Mouse (Mus musculus): ENCODE measurements around the gene Tifa. TPM values are rescaled to one million over a fixed set of nuclear protein-coding genes. Genes with fewer than 3 reads are reported as not detected.

Tifa gene
- polyA plus RNA-seq (2011; ENCODE audit: insufficient read depth, insufficient read length, low read depth, missing spikeins) = 0.54 TPM in 1 of 2 replicates, not detected in the other

GRCm38 (mm10) chr3:127789500-127790191 is at the start of gene Tifa:
TSS of gene Tifa (plus strand) at chr3:127789805.
- H3K36me3 ChIP-seq (ENCODE audit: control insufficient read depth, insufficient read depth, low read length, poor library complexity, severe bottlenecking) = no peaks in the 10 kb centered on the region
- H3K9me3 ChIP-seq (replicated peaks; ENCODE audit: control insufficient read depth, insufficient read depth, low read length, poor library complexity, severe bottlenecking) = 0 out of 2 replicates have a peak, but pooled peaks cover 2% of the 10 kb centered on the region
- no peak within 1 kb of the TSS for H3K27ac ChIP-seq (ENCODE audit: insufficient read depth, low read length)
- H3K4me3 ChIP-seq (ENCODE audit: low read depth, low read length) = peak within 1 kb of the TSS; percentile 72
- H3K27me3 ChIP-seq (ENCODE audit: control insufficient read depth, insufficient read depth, low read length, poor library complexity, severe bottlenecking) = peaks cover 21% of the 10 kb centered on the region
- peak within 1 kb of the TSS; percentile 18 for H3K9ac ChIP-seq (ENCODE audit: low read depth, poor library complexity, severe bottlenecking)
- TF ChIP-seq POLR2A (IDR thresholded peaks at IDR 0.05; ENCODE audit: insufficient read depth, low read length) (no peak), EP300 (IDR thresholded peaks at IDR 0.05; ENCODE audit: insufficient read depth, low read depth, low read length) (no peak), CTCF (IDR thresholded peaks at IDR 0.05; ENCODE audit: low read depth, low read length) (no peak)
- H3K4me1 ChIP-seq (ENCODE audit: control insufficient read depth, insufficient read depth, low read length) = no peaks in the 10 kb centered on the region

DNA sequence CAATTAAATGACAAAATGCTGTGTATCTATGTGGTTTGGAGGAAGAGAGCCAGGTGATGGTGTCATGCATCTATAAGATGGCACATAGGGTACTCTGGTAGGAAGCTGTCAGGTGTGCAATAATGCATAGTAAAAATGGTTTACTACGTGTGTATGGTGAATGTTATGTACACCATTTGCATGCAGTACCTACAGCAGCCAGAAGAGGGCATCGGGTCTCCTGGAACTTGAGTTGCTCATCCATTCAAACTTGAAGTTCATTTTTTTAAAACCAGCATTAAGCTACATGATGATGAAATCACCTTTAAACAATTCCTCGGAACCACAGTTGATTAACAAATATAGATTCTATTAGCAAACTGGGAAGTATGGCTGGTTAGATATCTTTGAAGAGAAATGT is 48.1 kb upstream of the Tifa start:
- Histone ChIP-seq H3K36me3 (ENCODE audit: control insufficient read depth, insufficient read depth, low read length, poor library complexity, severe bottlenecking) (no peaks in the 10 kb centered on the region), H3K4me1 (ENCODE audit: control insufficient read depth, insufficient read depth, low read length) (no peaks in the 10 kb centered on the region), H3K27me3 (ENCODE audit: control insufficient read depth, insufficient read depth, low read length, poor library complexity, severe bottlenecking) (no peaks in the 10 kb centered on the region), H3K4me3 (ENCODE audit: low read depth, low read length) (no peak overlapping the region), H3K27ac (ENCODE audit: insufficient read depth, low read length) (no peak overlapping the region), H3K9ac (ENCODE audit: low read depth, poor library complexity, severe bottlenecking) (no peak overlapping the region), H3K9me3 (replicated peaks; ENCODE audit: control insufficient read depth, insufficient read depth, low read length, poor library complexity, severe bottlenecking) (peaks cover 3% of the 10 kb centered on the region; the same call in 1 of the 2 replicates)
- TF ChIP-seq CTCF (IDR thresholded peaks at IDR 0.05; ENCODE audit: low read depth, low read length) (no peak), POLR2A (IDR thresholded peaks at IDR 0.05; ENCODE audit: insufficient read depth, low read length) (no peak), EP300 (IDR thresholded peaks at IDR 0.05; ENCODE audit: insufficient read depth, low read depth, low read length) (no peak)

DNA sequence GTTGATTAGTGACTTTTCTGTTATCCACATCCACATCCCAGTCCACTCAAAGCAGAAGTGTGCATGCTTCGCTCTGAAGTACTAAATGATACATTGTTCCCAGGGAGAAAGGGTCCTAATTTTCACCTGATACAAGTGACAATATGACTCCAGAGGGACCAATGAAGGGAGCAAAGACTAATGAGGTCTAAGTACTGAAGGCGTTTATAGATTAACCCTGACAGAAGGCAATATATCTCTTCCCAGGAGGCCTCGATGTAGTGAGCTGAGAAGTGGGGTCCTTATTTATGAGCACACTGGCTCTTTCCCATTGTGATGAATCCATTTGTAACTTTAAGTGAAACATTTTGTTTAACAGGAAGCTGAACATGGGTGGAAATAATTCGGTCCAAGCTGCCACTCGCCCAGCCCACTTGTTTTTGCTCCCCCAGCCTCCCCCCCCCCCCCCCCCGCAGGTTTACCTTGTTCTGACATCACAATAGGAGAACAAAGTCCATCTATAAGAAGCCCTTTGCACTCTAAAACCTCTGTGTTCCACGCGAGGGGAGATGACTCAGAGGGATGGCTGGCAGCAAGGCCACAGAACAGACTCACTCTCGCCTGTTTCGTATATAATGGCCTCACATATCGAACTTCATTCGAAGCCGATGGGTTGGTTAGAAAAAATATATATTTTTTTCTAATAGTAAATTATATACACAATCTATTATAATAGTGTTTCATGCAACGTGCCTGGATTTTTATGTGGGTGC is 45.8 kb upstream of the Tifa start:
- H3K27ac ChIP-seq (ENCODE audit: insufficient read depth, low read length) = no peak overlapping the region

GRCm38 (mm10) chr3:127745504-127745903 is 44.1 kb upstream of the Tifa start:
- Histone ChIP-seq H3K4me3 (ENCODE audit: low read depth, low read length) (no peak overlapping the region), H3K9me3 (replicated peaks; ENCODE audit: control insufficient read depth, insufficient read depth, low read length, poor library complexity, severe bottlenecking) (peaks cover 3% of the 10 kb centered on the region; the same call in 1 of the 2 replicates), H3K36me3 (ENCODE audit: control insufficient read depth, insufficient read depth, low read length, poor library complexity, severe bottlenecking) (no peaks in the 10 kb centered on the region), H3K9ac (ENCODE audit: low read depth, poor library complexity, severe bottlenecking) (no peak overlapping the region), H3K27ac (ENCODE audit: insufficient read depth, low read length) (no peak overlapping the region), H3K27me3 (ENCODE audit: control insufficient read depth, insufficient read depth, low read length, poor library complexity, severe bottlenecking) (no peaks in the 10 kb centered on the region; the same call in 1 of the 2 replicates), H3K4me1 (ENCODE audit: control insufficient read depth, insufficient read depth, low read length) (no peaks in the 10 kb centered on the region)
- TF ChIP-seq EP300 (IDR thresholded peaks at IDR 0.05; ENCODE audit: insufficient read depth, low read depth, low read length) = no peak
- no peak for TF ChIP-seq CTCF (IDR thresholded peaks at IDR 0.05; ENCODE audit: low read depth, low read length)
- TF ChIP-seq POLR2A (IDR thresholded peaks at IDR 0.05; ENCODE audit: insufficient read depth, low read length) = no peak

More for the DNA sequence above, 45.8 kb upstream of the Tifa start:
- Histone ChIP-seq H3K4me1 (ENCODE audit: control insufficient read depth, insufficient read depth, low read length) (no peaks in the 10 kb centered on the region), H3K36me3 (ENCODE audit: control insufficient read depth, insufficient read depth, low read length, poor library complexity, severe bottlenecking) (no peaks in the 10 kb centered on the region), H3K9ac (ENCODE audit: low read depth, poor library complexity, severe bottlenecking) (no peak overlapping the region), H3K4me3 (ENCODE audit: low read depth, low read length) (no peak overlapping the region), H3K9me3 (replicated peaks; ENCODE audit: control insufficient read depth, insufficient read depth, low read length, poor library complexity, severe bottlenecking) (peaks cover 3% of the 10 kb centered on the region; the same call in 1 of the 2 replicates), H3K27me3 (ENCODE audit: control insufficient read depth, insufficient read depth, low read length, poor library complexity, severe bottlenecking) (no peaks in the 10 kb centered on the region; the same call in 1 of the 2 replicates)
- TF ChIP-seq POLR2A (IDR thresholded peaks at IDR 0.05; ENCODE audit: insufficient read depth, low read length) = no peak
- TF ChIP-seq EP300 (IDR thresholded peaks at IDR 0.05; ENCODE audit: insufficient read depth, low read depth, low read length) = no peak
- no peak for TF ChIP-seq CTCF (IDR thresholded peaks at IDR 0.05; ENCODE audit: low read depth, low read length)

GRCm38 (mm10) chr3:127745911-127746640 is 43.5 kb upstream of the Tifa start:
- no peaks in the 10 kb centered on the region; the same call in 1 of the 2 replicates for H3K27me3 ChIP-seq (ENCODE audit: control insufficient read depth, insufficient read depth, low read length, poor library complexity, severe bottlenecking)
- peaks cover 3% of the 10 kb centered on the region; the same call in 1 of the 2 replicates for H3K9me3 ChIP-seq (replicated peaks; ENCODE audit: control insufficient read depth, insufficient read depth, low read length, poor library complexity, severe bottlenecking)
- TF ChIP-seq POLR2A (IDR thresholded peaks at IDR 0.05; ENCODE audit: insufficient read depth, low read length) (no peak), CTCF (IDR thresholded peaks at IDR 0.05; ENCODE audit: low read depth, low read length) (no peak), EP300 (IDR thresholded peaks at IDR 0.05; ENCODE audit: insufficient read depth, low read depth, low read length) (no peak)
- no peaks in the 10 kb centered on the region for H3K36me3 ChIP-seq (ENCODE audit: control insufficient read depth, insufficient read depth, low read length, poor library complexity, severe bottlenecking)
- H3K27ac ChIP-seq (ENCODE audit: insufficient read depth, low read length) = no peak overlapping the region
- no peaks in the 10 kb centered on the region for H3K4me1 ChIP-seq (ENCODE audit: control insufficient read depth, insufficient read depth, low read length)
- H3K4me3 ChIP-seq (ENCODE audit: low read depth, low read length) = no peak overlapping the region
- no peak overlapping the region for H3K9ac ChIP-seq (ENCODE audit: low read depth, poor library complexity, severe bottlenecking)
